Mouse (Mus musculus) erythroblast, adult 5-6 weeks (primary cell): ENCODE results near the gene Gm3618. TPM values are rescaled to one million over a fixed set of nuclear protein-coding genes. Genes with fewer than 3 reads are reported as not detected.
"Not testable (repeated sequence)": the region's sequence is repeated elsewhere in the genome, so short reads cannot be mapped to it uniquely, and the experiment has no call there.

Experiments
- ATAC-seq: replicated peaks from 2 replicates; pipeline ENCODE4 v1.8.0; 2016; ENCODE audit warnings: moderate number of reproducible peaks, mild to moderate bottlenecking, moderate TSS enrichment, inconsistent platforms; ENCODE audit not compliant: poor library complexity, low FRiP score, severe bottlenecking
- total RNA-seq, 2 experiments: library from RNA; stranded (forward) in 1 of 2; stranded (reverse) in 1 of 2; fragments of 150-400 nt in 1 of 2; fragments of 200-764, 138-1000 nt in 1 of 2; gene quantifications; 2 replicates each; pipeline versions ENCODE4 v1.2.3 to v1.2.4; 2015 to 2017; ENCODE audit warnings: low replicate concordance in 2 of 2

Gm3618 gene
- total RNA-seq (2015; ENCODE audit: low replicate concordance) (not detected in 2 replicates), total RNA-seq (2017; ENCODE audit: low replicate concordance) (not detected in 2 replicates)

GRCm38 (mm10) chr14:6343578-6343977, at the start of gene Gm3618:
Gm3618 (minus strand) TSS chr14:6343678.
- not testable (repeated sequence) for ATAC-seq

GRCm38 (mm10) chr14:6390219-6390618, 46.7 kb upstream of the Gm3618 start, which contains the start of gene Gm16440:
Gm16440 (minus strand) TSS chr14:6390319.
- ATAC-seq, result not testable (repeated sequence)

- not testable (repeated sequence) for ATAC-seq
Measured at GRCm38 (mm10) chr14:6304743-6305142, 38.7 kb downstream of the Gm3618 start, which contains the start of gene Gm21103. Gm21103 (minus strand) TSS chr14:6304843.

GRCm38 (mm10) chr14:6286931-6287715, 56.4 kb downstream of the Gm3618 start, which contains the start of gene Gm3411:
Gm3411 (minus strand) TSS chr14:6287250.
- ATAC-seq, result not testable (repeated sequence)

Other genes with a start within 250 kb of the Gm3618 start
- not detected in 2 replicates for gene Gm8206, start 249.7 kb downstream of the Gm3618 start, total RNA-seq (2015; ENCODE audit: low replicate concordance)
- not detected in 2 replicates for gene Gm8206, start 249.7 kb downstream of the Gm3618 start, total RNA-seq (2017; ENCODE audit: low replicate concordance)
- gene Gm3468, start 235.0 kb downstream of the Gm3618 start, total RNA-seq (2015; ENCODE audit: low replicate concordance), result not detected in 2 replicates
- gene Gm3468, start 235.0 kb downstream of the Gm3618 start, total RNA-seq (2017; ENCODE audit: low replicate concordance), result not detected in 2 replicates
- not detected in 2 replicates for gene Gm3476, start 217.9 kb downstream of the Gm3618 start, total RNA-seq (2015; ENCODE audit: low replicate concordance)
- 0.60 TPM in 1 of 2 replicates, not detected in the other for gene Gm3476, start 217.9 kb downstream of the Gm3618 start, total RNA-seq (2017; ENCODE audit: low replicate concordance)
- gene Gm21560, start 124.4 kb downstream of the Gm3618 start, total RNA-seq (2015; ENCODE audit: low replicate concordance), result not detected in 2 replicates
- gene Gm21560, start 124.4 kb downstream of the Gm3618 start, total RNA-seq (2017; ENCODE audit: low replicate concordance), result not detected in 2 replicates
- not detected in 2 replicates for gene Gm3411, start 56.4 kb downstream of the Gm3618 start, total RNA-seq (2015; ENCODE audit: low replicate concordance)
- not detected in 2 replicates for gene Gm3411, start 56.4 kb downstream of the Gm3618 start, total RNA-seq (2017; ENCODE audit: low replicate concordance)
- gene Gm21103, start 38.8 kb downstream of the Gm3618 start, total RNA-seq (2015; ENCODE audit: low replicate concordance), result not detected in 2 replicates
- not detected in 2 replicates for gene Gm21103, start 38.8 kb downstream of the Gm3618 start, total RNA-seq (2017; ENCODE audit: low replicate concordance)
- gene Gm16440, start 46.6 kb upstream of the Gm3618 start, total RNA-seq (2015; ENCODE audit: low replicate concordance), result not detected in 2 replicates
- not detected in 2 replicates for gene Gm16440, start 46.6 kb upstream of the Gm3618 start, total RNA-seq (2017; ENCODE audit: low replicate concordance)
- not detected in 2 replicates for gene Gm3591, start 68.8 kb upstream of the Gm3618 start, total RNA-seq (2015; ENCODE audit: low replicate concordance)
- gene Gm3591, start 68.8 kb upstream of the Gm3618 start, total RNA-seq (2017; ENCODE audit: low replicate concordance), result not detected in 2 replicates
- gene Gm3594, start 100.9 kb upstream of the Gm3618 start, total RNA-seq (2015; ENCODE audit: low replicate concordance), result not detected in 2 replicates
- not detected in 2 replicates for gene Gm3594, start 100.9 kb upstream of the Gm3618 start, total RNA-seq (2017; ENCODE audit: low replicate concordance)
- gene Gm8356, start 193.6 kb upstream of the Gm3618 start, total RNA-seq (2015; ENCODE audit: low replicate concordance), result not detected in 2 replicates
- gene Gm8356, start 193.6 kb upstream of the Gm3618 start, total RNA-seq (2017; ENCODE audit: low replicate concordance), result not detected in 2 replicates
- gene Gm3629, start 246.9 kb upstream of the Gm3618 start, total RNA-seq (2015; ENCODE audit: low replicate concordance), result not detected in 2 replicates
- gene Gm3629, start 246.9 kb upstream of the Gm3618 start, total RNA-seq (2017; ENCODE audit: low replicate concordance), result not detected in 2 replicates